Mouse (Mus musculus) spleen, adult 2 months (tissue): ENCODE data around the gene Igsf21. TPM values are rescaled to one million over a fixed set of nuclear protein-coding genes. Genes with fewer than 3 reads are reported as not detected.

ENCODE experiments used
- DNase-seq, 2 experiments: peaks; one replicate each; pipeline versions ENCODE4 v3.0.0 to v3.0.0-alpha.2; 2012 to 2021; ENCODE audit warnings: low spot score in 2 of 2, low read depth in 1 of 2
- H3K27ac ChIP-seq: fragments of 200-500 bp; 2 replicates; pipeline ENCODE4 v1.5.1; 2012; ENCODE audit warnings: low read length, inconsistent platforms; ENCODE audit not compliant: insufficient read depth
- H3K27me3 ChIP-seq: fragments of 200-500 bp; 2 replicates; pipeline ENCODE4 v1.6.1; 2012; ENCODE audit warnings: mild to moderate bottlenecking, moderate library complexity, low read length, inconsistent platforms; ENCODE audit not compliant: control insufficient read depth, insufficient read depth
- H3K36me3 ChIP-seq: fragments of 200-500 bp; 2 replicates; pipeline ENCODE4 v1.6.1; 2012; ENCODE audit warnings: mild to moderate bottlenecking, low read length, inconsistent platforms; ENCODE audit not compliant: control insufficient read depth, insufficient read depth
- H3K4me1 ChIP-seq: fragments of 200-500 bp; 2 replicates; pipeline ENCODE4 v1.6.1; 2011; ENCODE audit warnings: inconsistent platforms; ENCODE audit not compliant: control insufficient read depth, insufficient read depth, insufficient read length
- H3K4me3 ChIP-seq: fragments of 200-500 bp; 2 replicates; pipeline ENCODE4 v1.5.1; 2011; ENCODE audit warnings: mild to moderate bottlenecking, inconsistent platforms; ENCODE audit not compliant: insufficient read depth, insufficient read length; ENCODE audit errors: extremely low read depth
- CTCF ChIP-seq: fragments of 200-500 bp; IDR thresholded peaks from 2 replicates; pipeline ENCODE4 v1.5.1; 2011; ENCODE audit warnings: mild to moderate bottlenecking, inconsistent platforms; ENCODE audit not compliant: insufficient read depth, insufficient read length, insufficient replicate concordance; ENCODE audit errors: extremely low read depth
- POLR2A ChIP-seq: fragments of 200-500 bp; IDR thresholded peaks from 2 replicates; pipeline ENCODE4 v1.6.1; 2011; ENCODE audit warnings: low read depth, low read length, inconsistent platforms
- WGBS: fragments of 180-500 bp; shearing (Covaris S2); methylation state at CpG from one replicate; pipeline ENCODE4 v1.1.7; 2018; 5-methylcytosine and 5-hydroxymethylcytosine counted together
- polyA plus RNA-seq: library from polyadenylated mRNA; depleted of rRNA; stranded (reverse); fragments of >200 nt; gene quantifications from 2 replicates; pipeline ENCODE4 v1.2.3, GENCODE M21; 2012

Igsf21 gene
- polyA plus RNA-seq, 1 experiment: 0.05 TPM

DNA sequence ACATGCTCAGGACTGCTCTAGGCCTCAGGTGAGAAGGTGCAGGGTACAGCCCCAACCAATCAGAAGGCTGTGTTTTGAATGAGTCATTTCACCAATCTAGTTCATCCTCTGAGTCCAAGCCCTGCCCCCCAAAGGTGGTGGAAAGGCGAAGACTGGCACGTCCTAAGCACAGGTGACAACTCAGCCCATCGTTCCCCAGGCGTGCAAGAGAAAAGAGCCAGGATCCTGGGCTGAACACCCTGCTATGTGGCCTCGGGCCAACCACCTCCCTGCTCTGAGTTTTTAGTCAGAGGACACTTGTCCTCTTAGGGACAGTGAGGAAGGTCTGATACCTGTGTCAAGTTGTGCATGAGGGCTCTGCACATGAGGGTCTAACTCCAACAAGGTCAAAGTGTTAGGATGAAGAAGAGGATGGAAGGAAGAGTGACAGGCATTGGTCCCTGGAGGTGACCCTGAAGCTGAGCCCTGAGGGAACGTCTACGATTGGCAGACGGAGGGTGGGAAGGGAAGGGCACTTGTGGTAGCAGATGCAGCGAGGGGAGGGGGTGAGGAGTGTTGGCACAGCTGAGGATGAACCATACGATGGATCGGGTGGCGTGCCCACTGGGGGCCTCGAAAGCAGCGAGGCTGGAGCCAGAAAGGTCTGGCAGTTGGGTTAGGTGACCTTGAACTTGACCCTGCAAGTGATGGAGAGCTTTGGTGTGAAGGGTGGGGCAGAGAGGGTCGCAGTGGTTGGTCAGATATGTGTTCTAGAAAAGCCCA is 99.3 kb downstream of the Igsf21 start:
- Histone ChIP-seq H3K4me1 (no peaks in the 10 kb centered on the region), H3K36me3 (no peaks in the 10 kb centered on the region), H3K4me3 (no peak overlapping the region), H3K27ac (no peak overlapping the region), H3K27me3 (no peaks in the 10 kb centered on the region)
- DNase-seq: no peak
- WGBS: 83% methylated on average over 15 of the region's 15 CpGs
- TF ChIP-seq CTCF (no peak), POLR2A (no peak)

DNA sequence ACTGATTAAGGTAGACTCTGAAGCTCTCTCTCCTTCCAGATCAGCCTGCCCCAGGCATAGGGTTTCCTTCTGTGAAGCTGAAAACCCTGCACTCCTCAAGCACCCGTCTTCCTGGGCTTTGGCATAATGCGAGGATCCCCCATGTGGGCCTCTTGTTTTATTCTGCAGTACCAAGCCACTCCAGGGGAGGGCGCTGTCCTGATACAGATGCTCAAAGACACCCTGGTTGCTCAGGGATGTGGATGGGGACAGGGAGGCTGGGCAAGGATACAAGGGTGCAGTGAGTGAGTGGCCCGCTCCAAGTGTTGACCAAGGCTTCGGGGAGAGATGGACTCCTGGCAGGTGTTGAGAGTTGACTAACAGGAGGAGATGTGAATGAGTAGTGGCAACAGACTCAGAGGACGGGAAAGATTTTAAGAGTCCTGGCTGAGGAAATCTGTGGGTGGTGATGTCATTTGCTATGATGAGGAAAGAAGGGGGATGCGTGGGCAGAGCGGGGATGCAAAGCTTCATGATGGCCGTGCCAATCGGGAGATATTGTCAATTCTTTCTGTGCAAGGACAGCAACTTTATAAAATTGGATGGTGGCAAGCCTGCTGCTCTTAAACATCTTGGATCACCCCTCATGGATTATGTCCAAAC is 102.6 kb downstream of the Igsf21 start:
- 89% methylated on average over 10 of the region's 10 CpGs for whole genome bisulfite sequencing
- TF ChIP-seq POLR2A: no peak

DNA sequence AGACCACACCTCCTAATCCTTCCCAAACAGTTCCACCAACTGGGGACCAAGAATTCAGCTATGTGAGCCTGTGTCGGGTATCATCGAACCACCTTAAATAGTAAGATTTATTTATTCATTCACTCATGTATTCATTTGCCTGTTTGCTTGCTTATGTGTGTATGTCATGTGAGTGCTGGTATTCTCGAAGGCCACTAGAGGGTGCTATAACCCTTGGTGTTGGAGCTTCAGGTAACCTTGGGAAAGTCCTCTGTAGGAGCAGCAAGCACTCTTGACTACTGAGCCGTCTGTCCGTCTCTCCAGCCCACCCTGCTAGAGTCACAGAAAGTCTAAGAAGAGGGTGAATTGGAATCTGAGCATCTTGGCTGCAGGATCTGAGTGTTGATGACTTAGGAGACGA is 103.4 kb downstream of the Igsf21 start:
- WGBS: 86% methylated on average over 6 of the region's 6 CpGs
- no peaks in the 10 kb centered on the region for H3K4me1 ChIP-seq
- H3K27ac ChIP-seq: no peak overlapping the region
- H3K4me3 ChIP-seq: no peak overlapping the region
- no peaks in the 10 kb centered on the region for H3K27me3 ChIP-seq
- no peaks in the 10 kb centered on the region for H3K36me3 ChIP-seq
- TF ChIP-seq POLR2A (no peak), CTCF (no peak)
- no peak for DNase-seq

More for the DNA sequence above, 102.6 kb downstream of the Igsf21 start:
- H3K36me3 ChIP-seq: no peaks in the 10 kb centered on the region
- H3K4me3 ChIP-seq: no peak overlapping the region
- H3K27me3 ChIP-seq: no peaks in the 10 kb centered on the region
- H3K4me1 ChIP-seq: no peaks in the 10 kb centered on the region
- DNase-seq: no peak
- no peak overlapping the region for H3K27ac ChIP-seq

DNA sequence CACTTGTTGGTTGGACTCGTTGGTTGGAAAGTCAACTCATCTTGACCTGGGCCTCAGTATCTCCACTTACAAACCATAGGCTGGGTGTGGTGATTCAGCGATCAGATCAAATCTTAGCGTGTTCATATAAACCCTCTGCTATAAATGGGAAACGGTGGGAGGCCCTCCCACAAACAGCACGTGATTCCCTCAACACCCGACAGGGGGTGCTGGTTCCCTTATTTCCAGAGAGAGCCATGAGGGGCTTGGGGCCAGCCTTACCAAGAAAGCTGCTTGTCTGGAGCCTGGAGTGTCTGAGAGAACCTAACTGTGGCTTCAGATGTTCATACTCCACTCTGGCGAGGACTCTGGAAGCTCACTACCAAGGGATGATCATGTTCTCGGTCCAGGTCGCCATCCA is 106.1 kb downstream of the Igsf21 start:
- Histone ChIP-seq H3K27ac (no peak overlapping the region), H3K4me1 (no peaks in the 10 kb centered on the region), H3K36me3 (no peaks in the 10 kb centered on the region), H3K4me3 (no peak overlapping the region), H3K27me3 (no peaks in the 10 kb centered on the region)
- TF ChIP-seq POLR2A (no peak), CTCF (no peak)
- DNase-seq: no peak
- WGBS: 72% methylated on average over 9 of the region's 9 CpGs

DNA sequence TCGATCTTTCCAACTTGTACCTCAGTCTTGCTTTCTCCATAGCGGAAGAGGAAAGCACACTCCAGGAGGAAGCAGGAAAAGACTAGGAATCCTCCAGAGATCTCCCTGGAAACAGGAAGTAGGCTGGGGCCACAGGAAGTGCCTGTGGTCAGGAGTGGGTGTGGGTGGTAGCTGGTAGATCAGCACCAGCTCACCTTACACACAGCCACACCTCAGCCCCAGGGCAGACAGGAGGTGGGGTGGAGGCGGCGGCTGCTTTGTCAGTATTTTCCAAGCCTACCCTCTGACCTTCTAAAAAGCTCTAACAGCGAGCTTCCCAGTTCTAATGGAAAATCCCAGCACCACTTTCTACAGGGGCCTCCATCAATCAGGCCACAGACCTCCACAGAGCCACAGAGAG is 107.7 kb downstream of the Igsf21 start:
- Histone ChIP-seq H3K36me3 (no peaks in the 10 kb centered on the region), H3K4me3 (no peak overlapping the region), H3K4me1 (no peaks in the 10 kb centered on the region), H3K27ac (no peak overlapping the region), H3K27me3 (no peaks in the 10 kb centered on the region)
- DNase-seq: no peak
- WGBS: 44% methylated on average over 5 of the region's 5 CpGs
- TF ChIP-seq CTCF (no peak), POLR2A (no peak)

DNA sequence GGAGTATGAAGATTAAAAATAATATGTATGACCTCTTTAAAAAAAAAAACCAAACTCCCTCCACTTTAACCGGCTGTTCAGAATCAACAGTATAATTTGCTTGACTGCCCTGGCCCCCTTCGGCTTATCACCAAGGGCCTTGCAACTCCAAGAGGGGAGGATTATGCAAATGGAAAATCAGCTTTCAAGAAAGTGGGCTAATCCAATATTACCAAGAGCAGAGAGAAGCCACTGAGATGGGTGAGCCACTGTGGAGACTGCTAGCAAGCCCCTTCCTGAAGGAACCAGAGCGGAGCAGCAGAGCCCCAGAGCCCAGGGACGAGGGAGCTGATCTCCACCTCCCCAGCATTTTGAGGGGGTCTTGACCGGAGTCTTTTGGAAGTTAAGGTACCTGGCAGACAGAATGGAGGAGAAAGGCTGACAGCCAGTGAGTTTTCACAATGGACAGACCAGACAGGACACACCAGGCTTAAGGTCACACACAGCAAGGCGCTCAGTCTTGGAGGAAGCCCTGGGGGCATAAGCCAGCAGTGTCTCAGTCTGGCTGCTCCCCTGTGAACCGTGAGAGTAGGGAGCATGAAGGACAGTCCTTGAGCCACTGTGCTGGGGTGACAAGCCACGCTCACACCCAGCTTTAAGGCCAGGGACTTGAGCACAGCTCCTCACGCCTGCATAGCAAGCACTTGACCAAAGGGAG is 114.8 kb downstream of the Igsf21 start:
- Histone ChIP-seq H3K4me3 (no peak overlapping the region), H3K27ac (no peak overlapping the region), H3K27me3 (no peaks in the 10 kb centered on the region), H3K36me3 (no peaks in the 10 kb centered on the region), H3K4me1 (no peaks in the 10 kb centered on the region)
- 56% methylated on average over 9 of the region's 9 CpGs for WGBS
- DNase-seq: no peak
- TF ChIP-seq CTCF: no peak
- no peak for TF ChIP-seq POLR2A

DNA sequence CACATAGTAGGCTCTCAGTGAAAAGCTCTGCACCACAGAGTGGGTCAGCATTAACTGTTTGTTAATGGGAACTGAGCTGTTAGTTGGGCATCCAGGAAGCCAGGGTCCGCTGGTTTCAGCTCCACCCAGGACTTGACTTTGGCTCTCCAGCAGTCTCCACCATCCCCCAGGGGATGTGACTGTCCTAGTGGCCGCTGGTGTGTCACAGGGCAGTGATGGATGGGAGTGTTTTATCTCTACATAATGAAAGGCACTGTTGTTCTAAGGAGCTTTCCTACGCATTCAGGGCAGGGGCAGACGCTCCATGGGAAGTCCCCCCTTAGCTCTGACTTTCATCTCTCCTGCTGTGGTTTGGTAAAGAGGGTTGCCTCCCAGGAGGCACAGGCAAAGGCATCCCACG is 115.4 kb downstream of the Igsf21 start:
- no peaks in the 10 kb centered on the region for H3K36me3 ChIP-seq
- 16% methylated on average over 5 of the region's 5 CpGs for WGBS
- no peak for TF ChIP-seq POLR2A
- no peak for TF ChIP-seq CTCF

More for the DNA sequence above, 115.4 kb downstream of the Igsf21 start:
- no peaks in the 10 kb centered on the region for H3K4me1 ChIP-seq
- H3K27ac ChIP-seq: no peak overlapping the region
- DNase-seq: no peak
- no peak overlapping the region for H3K4me3 ChIP-seq
- no peaks in the 10 kb centered on the region for H3K27me3 ChIP-seq
